Mouse (Mus musculus) embryonic facial prominence, embryonic 15.5 days (tissue): ENCODE data around the gene Colgalt2. TPM values are rescaled to one million over a fixed set of nuclear protein-coding genes. Genes with fewer than 3 reads are reported as not detected.

Source experiments
- ATAC-seq: fragments of 200-750 bp; cut with Nextera tagmentation; 2 replicates; pipeline ENCODE4 v1.8.0; 2017; ENCODE audit warnings: low read depth, moderate TSS enrichment; ENCODE audit not compliant: insufficient number of reproducible peaks, low FRiP score, low TSS enrichment
- H3K27ac ChIP-seq: fragments of 300-500 bp; sonication (generic); replicated peaks from 2 replicates; pipeline ENCODE4 v1.5.1; 2015; ENCODE audit warnings: mild to moderate bottlenecking, inconsistent platforms
- H3K27me3 ChIP-seq: fragments of 300-500 bp; sonication (generic); 2 replicates; pipeline ENCODE4 v1.6.1; 2015; ENCODE audit warnings: inconsistent platforms
- H3K36me3 ChIP-seq: fragments of 300-500 bp; sonication (generic); 2 replicates; pipeline ENCODE4 v1.6.1; 2015; ENCODE audit warnings: mild to moderate bottlenecking, inconsistent platforms
- H3K4me1 ChIP-seq: fragments of 300-500 bp; sonication (generic); 2 replicates; pipeline ENCODE4 v1.6.1; 2015; ENCODE audit warnings: inconsistent platforms
- H3K4me2 ChIP-seq: fragments of 300-500 bp; sonication (generic); replicated peaks from 2 replicates; pipeline ENCODE4 v1.6.1; 2015; ENCODE audit warnings: mild to moderate bottlenecking, inconsistent platforms
- H3K4me3 ChIP-seq: fragments of 300-500 bp; sonication (generic); replicated peaks from 2 replicates; pipeline ENCODE4 v1.5.1; 2015; ENCODE audit warnings: mild to moderate bottlenecking, inconsistent platforms
- H3K9ac ChIP-seq: fragments of 300-500 bp; sonication (generic); 2 replicates; pipeline ENCODE4 v1.6.1; 2015; ENCODE audit warnings: inconsistent platforms
- H3K9me3 ChIP-seq: fragments of 300-500 bp; sonication (generic); replicated peaks from 2 replicates; pipeline ENCODE4 v1.6.1; 2016; ENCODE audit warnings: inconsistent platforms
- WGBS: fragments of 180-500 bp; shearing (Covaris S2); methylation state at CpG from one replicate; pipeline ENCODE4 v1.1.7; 2015; 5-methylcytosine and 5-hydroxymethylcytosine counted together
- polyA plus RNA-seq: library from polyadenylated mRNA; unstranded; fragments of >200 nt; fragmentation: Nextera tagmentation; extraction: Ambion mirVana; gene quantifications from 2 replicates; pipeline ENCODE4 v1.2.1, GENCODE M21; 2015

Gene Colgalt2
- polyA plus RNA-seq, 1 experiment from 2014 or later = 4.7 TPM

DNA sequence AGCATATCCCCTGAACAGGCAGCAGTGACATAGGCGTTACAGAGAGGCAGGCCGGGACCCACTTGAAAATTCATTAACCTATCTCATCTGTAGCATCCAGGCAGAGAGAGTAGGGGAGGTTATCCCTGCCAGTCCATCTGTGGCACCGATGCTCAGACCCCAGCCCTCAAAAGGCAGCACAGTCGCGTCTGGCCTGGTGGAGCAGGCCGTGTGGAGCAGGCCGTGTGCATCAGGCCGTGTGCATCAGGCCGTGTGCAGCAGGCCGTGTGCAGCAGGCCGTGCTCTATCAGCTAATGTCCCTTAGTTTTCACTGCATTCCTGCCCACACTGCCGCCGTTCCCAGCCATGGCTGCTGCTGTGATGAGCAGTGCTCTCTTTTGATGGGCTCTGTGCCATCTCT lies 137.6 kb downstream of the Colgalt2 start:
- H3K4me2 ChIP-seq = no peak overlapping the region
- no peak for ATAC-seq
- no peaks in the 10 kb centered on the region for H3K9me3 ChIP-seq
- H3K4me1 ChIP-seq = 0 out of 2 replicates have a peak, but pooled peaks cover 4% of the 10 kb centered on the region
- no peak overlapping the region for H3K27ac ChIP-seq
- no peak overlapping the region for H3K4me3 ChIP-seq
- no peak overlapping the region for H3K9ac ChIP-seq
- H3K27me3 ChIP-seq = no peaks in the 10 kb centered on the region
- WGBS = 92% methylated on average over 13 of the region's 13 CpGs
- H3K36me3 ChIP-seq = peaks cover 49% of the 10 kb centered on the region

DNA sequence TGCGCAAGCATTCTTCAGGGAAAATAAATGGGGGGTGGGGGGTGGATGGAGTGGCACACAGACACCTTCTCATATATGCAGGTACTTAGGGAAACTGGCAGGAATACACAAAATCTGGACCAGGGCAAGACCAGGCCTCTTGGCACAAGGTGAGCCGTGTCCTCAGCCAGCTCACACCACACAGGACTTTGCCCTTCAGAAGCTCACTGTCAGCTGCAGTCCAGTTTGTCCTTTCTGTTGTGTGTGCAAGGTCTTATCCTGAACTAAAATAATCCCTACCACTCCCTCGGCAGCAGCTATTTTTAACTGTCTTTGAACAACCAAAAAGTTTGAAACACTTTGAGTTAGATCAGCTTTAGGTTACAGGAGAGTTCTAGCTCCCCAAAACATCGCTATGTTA lies 139.2 kb downstream of the Colgalt2 start:
- Histone ChIP-seq H3K27ac (no peak overlapping the region), H3K4me2 (no peak overlapping the region), H3K9ac (no peak overlapping the region), H3K4me1 (no peaks in the 10 kb centered on the region), H3K4me3 (no peak overlapping the region), H3K36me3 (peaks cover 54% of the 10 kb centered on the region), H3K27me3 (no peaks in the 10 kb centered on the region), H3K9me3 (no peaks in the 10 kb centered on the region)
- WGBS = 88% methylated on average over 4 of the region's 4 CpGs
- ATAC-seq = no peak

DNA sequence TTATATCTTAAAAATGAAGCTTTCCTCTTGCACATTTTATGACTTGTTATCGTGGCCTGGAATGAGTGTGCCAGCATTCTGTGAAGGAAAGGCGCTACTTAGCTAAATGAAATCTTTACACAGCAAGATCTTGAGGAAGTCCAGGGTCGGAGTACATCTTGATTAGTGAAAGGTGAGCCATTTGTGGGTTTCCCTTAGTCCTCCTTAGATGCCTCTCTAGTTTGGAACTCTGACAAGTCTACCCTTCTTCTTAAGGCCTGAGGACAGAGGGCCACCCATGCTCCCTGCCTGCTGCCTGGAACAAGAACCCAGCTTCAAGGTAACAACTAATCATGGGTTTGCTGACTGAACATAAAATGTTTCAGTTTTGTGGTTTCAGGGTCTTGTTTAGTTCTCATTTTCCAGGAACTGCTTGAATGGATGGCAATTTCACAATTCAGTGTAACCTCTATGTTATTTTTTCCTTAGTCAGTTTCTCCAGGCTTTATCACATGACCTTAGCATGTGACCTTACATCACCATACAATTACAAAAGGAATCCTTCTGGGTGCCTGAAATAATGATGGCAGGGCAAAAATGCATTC lies 140.8 kb downstream of the Colgalt2 start:
- no peak overlapping the region for H3K9ac ChIP-seq
- H3K9me3 ChIP-seq = no peaks in the 10 kb centered on the region
- 81% methylated on average over 3 of the region's 3 CpGs for WGBS
- H3K4me2 ChIP-seq = no peak overlapping the region
- peaks cover 60% of the 10 kb centered on the region for H3K36me3 ChIP-seq
- no peak for ATAC-seq
- no peaks in the 10 kb centered on the region for H3K27me3 ChIP-seq
- H3K4me3 ChIP-seq = no peak overlapping the region
- no peaks in the 10 kb centered on the region for H3K4me1 ChIP-seq
- H3K27ac ChIP-seq = no peak overlapping the region

DNA sequence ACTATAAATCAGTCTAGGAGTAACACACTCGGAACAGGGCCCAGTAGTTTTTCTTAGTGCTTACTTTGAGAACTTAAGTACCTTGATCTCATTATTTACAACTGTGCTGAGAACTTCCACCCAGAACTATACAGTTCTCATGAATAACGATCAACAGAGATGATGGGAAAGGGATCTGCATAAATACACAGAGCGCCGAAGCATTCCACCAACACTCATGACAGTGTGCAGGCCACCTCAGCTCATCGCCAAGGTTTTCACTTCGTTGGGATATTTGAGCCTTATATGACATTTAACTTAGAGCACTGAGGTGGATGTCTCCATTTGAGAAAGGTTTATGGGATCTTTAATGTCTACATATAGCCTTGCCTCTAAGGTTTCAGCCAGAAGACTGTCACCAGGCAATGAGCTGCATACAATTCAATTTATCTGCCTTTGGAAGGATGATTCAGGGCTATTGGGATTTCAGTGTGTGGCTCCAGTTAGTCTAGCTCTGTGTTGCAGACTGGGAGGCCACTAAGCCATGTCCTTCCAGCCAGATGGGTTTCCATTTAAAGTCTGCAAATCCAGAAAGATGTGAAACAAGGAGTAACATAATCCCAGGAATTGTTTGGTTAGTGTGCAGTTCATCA lies 143.2 kb downstream of the Colgalt2 start:
- ATAC-seq = no peak
- Histone ChIP-seq H3K4me3 (no peak overlapping the region), H3K4me1 (no peaks in the 10 kb centered on the region), H3K9me3 (no peaks in the 10 kb centered on the region), H3K9ac (no peak overlapping the region), H3K27me3 (no peaks in the 10 kb centered on the region), H3K36me3 (peaks cover 63% of the 10 kb centered on the region), H3K27ac (no peak overlapping the region), H3K4me2 (no peak overlapping the region)
- WGBS = 90% methylated on average over 6 of the region's 6 CpGs

DNA sequence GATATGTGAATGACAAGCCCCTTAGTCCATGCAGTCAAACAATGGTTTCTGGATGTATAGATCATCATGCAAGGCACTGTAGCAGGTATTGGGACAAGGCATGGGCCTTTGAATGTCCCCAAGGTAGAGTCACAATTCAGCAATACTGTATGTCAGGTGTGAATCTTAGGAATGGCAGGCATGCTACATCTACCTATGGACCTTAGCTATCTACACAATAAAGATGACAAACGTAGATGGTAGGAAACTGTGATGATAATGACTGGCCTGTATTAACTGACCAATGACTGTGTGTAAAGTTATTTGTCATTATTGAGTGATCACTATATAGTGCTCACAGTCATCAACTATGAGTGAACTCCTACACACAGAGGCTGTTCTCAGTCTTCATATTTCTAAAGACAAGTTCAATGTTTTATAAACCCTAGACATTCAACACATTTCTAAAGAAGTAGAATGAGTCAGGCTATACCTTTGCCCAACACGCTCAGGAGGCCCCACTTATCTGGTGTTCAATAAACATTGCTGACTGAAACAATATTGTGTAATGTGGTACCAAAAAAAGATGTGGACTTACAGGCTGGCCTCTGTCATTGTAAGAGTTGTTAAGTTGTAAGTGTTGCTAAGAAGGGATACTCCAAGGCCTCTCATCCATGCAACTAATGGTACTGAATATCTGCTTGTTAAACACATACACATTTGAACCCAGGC lies 144.0 kb downstream of the Colgalt2 start:
- 91% methylated on average over 2 of the region's 2 CpGs for WGBS
- Histone ChIP-seq H3K9ac (no peak overlapping the region), H3K36me3 (peaks cover 56% of the 10 kb centered on the region), H3K4me2 (no peak overlapping the region), H3K4me1 (no peaks in the 10 kb centered on the region), H3K27ac (no peak overlapping the region), H3K9me3 (no peaks in the 10 kb centered on the region), H3K27me3 (no peaks in the 10 kb centered on the region), H3K4me3 (no peak overlapping the region)
- no peak for ATAC-seq

DNA sequence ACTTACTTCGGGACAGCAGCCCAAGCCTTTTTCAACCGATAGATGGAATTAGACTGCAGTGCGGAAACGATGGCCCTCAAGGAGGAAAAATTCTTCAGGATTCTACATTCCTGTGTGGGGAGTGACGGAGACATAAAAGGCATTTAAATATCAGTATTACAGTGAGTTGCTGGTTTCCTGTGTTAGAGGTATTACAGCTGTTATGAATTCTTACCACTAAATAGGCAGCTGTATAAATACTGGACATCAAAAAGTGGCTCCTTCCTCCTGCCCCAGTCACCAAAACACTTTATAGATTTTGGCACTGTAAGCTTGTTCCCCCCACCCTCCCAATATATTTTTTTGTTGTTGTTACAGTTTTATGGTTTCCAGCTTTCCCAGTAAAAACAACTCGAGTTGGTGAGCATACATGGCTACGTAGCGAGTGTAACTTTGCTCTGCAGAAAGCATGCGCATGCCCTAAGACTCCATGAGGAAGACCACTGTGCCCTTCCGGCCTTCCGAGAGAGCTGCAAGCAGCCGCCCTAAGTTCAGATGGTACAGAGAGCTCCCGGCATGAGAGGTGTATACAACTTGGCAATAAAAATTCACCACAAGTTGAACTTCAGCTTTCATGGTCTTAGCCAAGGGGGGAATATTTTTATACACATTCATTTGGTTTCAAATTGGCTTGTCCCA lies 149.6 kb downstream of the Colgalt2 start:
- Histone ChIP-seq H3K4me1 (0 out of 2 replicates have a peak, but pooled peaks cover 5% of the 10 kb centered on the region), H3K9ac (no peak overlapping the region), H3K4me3 (no peak overlapping the region), H3K4me2 (no peak overlapping the region), H3K27ac (no peak overlapping the region), H3K9me3 (no peaks in the 10 kb centered on the region), H3K36me3 (peaks cover 27% of the 10 kb centered on the region), H3K27me3 (no peaks in the 10 kb centered on the region)
- 62% methylated on average over 13 of the region's 13 CpGs for WGBS
- no peak; the same call in 1 of the 2 replicates for ATAC-seq

DNA sequence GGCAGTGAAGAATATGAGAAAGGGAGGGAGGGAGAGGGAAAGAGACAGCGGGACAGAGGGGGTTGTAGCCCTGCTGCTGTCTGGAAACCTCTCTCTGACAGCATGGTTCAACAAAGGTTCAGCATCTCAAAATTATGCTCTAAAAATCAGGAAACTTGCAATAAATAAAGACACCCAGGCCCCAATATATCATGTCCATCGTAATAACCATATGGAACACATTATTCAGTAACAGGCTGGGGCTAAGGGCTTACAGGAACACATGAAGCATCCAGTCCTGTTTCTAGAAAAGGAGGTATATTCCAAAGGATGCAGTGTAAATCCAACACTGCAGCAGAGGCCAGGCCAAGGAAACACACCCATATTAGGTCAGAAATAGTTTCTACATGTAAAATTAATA lies 150.9 kb downstream of the Colgalt2 start:
- 51% methylated on average over 2 of the region's 2 CpGs for WGBS
- H3K4me1 ChIP-seq = peaks cover 8% of the 10 kb centered on the region
- no peak overlapping the region for H3K4me2 ChIP-seq
- H3K4me3 ChIP-seq = no peak overlapping the region
- no peak overlapping the region for H3K9ac ChIP-seq
- no peaks in the 10 kb centered on the region for H3K9me3 ChIP-seq
- H3K27ac ChIP-seq = peak overlapping the region; percentile 48; the same call in 1 of the 2 replicates
- H3K36me3 ChIP-seq = peaks cover 22% of the 10 kb centered on the region
- no peak for ATAC-seq
- no peaks in the 10 kb centered on the region for H3K27me3 ChIP-seq

DNA sequence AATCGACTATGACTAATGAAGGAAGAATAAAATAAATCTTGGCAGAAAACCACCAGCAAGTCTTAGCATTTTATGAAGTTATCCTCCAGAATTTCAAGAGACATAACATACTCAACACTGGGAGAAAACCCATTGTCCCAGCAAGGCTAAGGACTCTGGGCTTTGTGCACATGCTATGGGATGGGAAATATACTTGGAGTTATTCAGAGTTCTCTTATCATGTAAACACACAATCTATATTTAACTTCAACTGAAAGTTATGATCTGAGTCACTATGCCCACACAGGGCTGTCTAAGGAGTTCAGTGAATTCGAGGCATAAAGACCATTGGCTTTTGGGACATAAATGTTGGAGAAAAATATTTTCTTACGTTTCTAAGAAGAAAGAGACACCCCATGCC lies 151.3 kb downstream of the Colgalt2 start:
- Histone ChIP-seq H3K9ac (no peak overlapping the region), H3K4me2 (no peak overlapping the region), H3K9me3 (no peaks in the 10 kb centered on the region), H3K4me3 (no peak overlapping the region), H3K27ac (no peak overlapping the region), H3K36me3 (peaks cover 18% of the 10 kb centered on the region), H3K4me1 (peaks cover 12% of the 10 kb centered on the region), H3K27me3 (no peaks in the 10 kb centered on the region)
- WGBS = 76% methylated on average over 3 of the region's 3 CpGs
- ATAC-seq = no peak

DNA sequence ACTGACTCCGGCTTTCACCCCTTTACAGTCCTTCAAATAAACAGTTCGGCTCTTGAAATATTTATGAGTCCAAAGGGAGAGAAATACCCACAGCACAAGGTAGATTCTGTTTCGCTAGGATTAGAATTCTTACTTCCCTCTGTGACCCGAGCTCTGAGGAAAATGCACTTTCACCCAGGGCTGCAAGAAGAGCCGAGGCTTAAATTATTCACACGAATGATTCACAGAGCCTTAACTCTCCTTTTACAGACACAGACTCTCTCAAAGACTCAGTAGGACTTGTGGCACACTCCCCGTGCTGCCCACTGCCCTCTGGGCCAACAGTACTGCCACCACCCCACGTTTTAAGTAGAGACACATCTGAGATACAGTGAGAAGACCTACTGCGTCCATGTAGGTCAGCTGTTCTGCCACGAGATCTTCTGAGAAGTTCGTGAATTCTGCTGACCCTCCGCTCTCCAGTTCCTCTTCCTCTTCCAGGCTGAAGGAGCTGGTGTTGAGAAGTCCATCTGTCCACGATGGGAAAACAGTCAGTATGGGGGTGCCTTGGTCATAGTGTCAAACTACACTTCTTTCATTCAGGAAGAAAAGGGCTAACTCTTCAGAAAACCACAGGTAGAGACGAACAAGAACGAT lies 154.4 kb downstream of the Colgalt2 start:
- no peaks in the 10 kb centered on the region for H3K27me3 ChIP-seq
- no peak overlapping the region; the same call in 1 of the 2 replicates for H3K27ac ChIP-seq
- H3K4me3 ChIP-seq = no peak overlapping the region
- no peaks in the 10 kb centered on the region for H3K9me3 ChIP-seq
- no peak for ATAC-seq
- H3K4me2 ChIP-seq = no peak overlapping the region
- 73% methylated on average over 15 of the region's 15 CpGs for WGBS
- peaks cover 28% of the 10 kb centered on the region for H3K4me1 ChIP-seq
- H3K36me3 ChIP-seq = peaks cover 7% of the 10 kb centered on the region
- no peak overlapping the region for H3K9ac ChIP-seq

DNA sequence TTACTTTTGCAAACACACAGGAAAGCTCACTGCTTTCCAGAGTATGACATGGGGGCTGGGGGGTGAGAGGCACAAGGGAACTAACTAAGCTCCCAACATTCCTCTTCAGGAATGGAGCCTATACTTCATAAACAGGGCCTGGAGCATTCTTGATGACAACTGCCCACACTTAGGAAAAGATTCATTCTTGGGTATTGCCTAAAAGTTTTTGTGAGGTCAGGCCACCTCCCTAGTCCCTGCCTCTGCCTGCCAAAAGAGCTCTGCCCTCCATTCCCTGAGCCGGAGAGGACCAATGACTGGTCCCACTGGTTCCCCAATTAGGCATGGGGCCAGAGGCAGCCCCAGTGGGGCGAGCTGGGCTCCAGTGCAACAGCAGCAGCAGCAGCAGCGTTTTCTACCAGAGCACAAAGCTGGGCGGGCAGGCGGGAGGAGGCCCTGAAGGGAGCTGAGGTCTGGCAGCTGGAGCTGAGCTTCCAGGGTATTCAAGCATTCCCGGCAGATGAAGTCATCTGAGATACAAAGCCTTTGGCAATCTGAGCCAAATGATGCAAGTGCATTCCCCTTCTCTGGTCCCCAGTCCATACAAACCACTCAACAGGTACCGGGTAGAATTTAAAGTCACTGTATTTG lies 156.4 kb downstream of the Colgalt2 start:
- Histone ChIP-seq H3K27ac (peak overlapping the region; percentile 82), H3K9ac (no peak overlapping the region), H3K4me3 (no peak overlapping the region), H3K27me3 (no peaks in the 10 kb centered on the region), H3K9me3 (no peaks in the 10 kb centered on the region), H3K36me3 (peaks cover 7% of the 10 kb centered on the region), H3K4me1 (peaks cover 29% of the 10 kb centered on the region), H3K4me2 (no peak overlapping the region)
- 11% methylated on average over 7 of the region's 7 CpGs for WGBS
- peak; percentile 84 for ATAC-seq
